ENCODE assay signal across 15 mouse cellular contexts in the genomic region with DNA sequence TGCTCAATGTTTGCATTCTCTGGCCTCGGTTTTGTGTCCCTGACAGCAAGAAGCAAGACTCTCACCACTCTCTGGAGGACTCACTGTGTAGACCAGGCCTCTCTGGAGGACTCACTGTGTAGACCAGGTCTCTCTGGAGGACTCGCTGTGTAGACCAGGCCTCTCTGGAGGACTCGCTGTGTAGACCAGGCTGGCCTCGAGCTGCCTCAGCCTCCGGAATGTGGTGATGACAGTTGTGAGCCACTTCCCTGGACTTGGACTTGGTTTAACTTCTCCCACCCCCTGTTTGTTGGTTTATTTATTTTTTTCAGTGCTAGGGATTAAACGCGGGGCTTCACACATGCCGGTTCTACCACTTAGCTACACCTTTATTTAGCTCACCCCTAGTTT. TPM values are rescaled to one million over a fixed set of nuclear protein-coding genes. Genes with fewer than 3 reads are reported as not detected.
DNase-seq lines count a peak whose midpoint lies in the region; TF ChIP-seq lines count a peak whose summit lies in the region.
"Had no signal": no experiment of that assay in that cellular context is flagged by ENCODE, and none has a peak within 500 bp of the region (broad histone marks: within the 10 kb centered on the region; RNA-seq: fewer than 3 reads in every experiment).

No protein-coding gene starts in this region.

- no peaks in the 10 kb centered on the region for H3K36me3 ChIP-seq in thymus, adult 2 months (ENCODE audit: control insufficient read depth, insufficient read depth, low read length)
- H3K36me3 ChIP-seq: limb, embryonic 13.5 days had no signal

- peak; percentile 74 for DNase-seq in heart, adult 11 months
- no peak for DNase-seq in heart, adult 8-10 months (ENCODE audit: low spot score)
- no peak for DNase-seq in layer of hippocampus, adult 2 months (ENCODE audit: low spot score in 2 of 2)
- no peak for DNase-seq in layer of hippocampus, postnatal 10 days (ENCODE audit: low spot score in 2 of 2)
- peak; percentile 25 for DNase-seq in thymus, adult 2 months
- DNase-seq in thymus, adult 18-20 months = no peak
- DNase-seq: adrenal gland, postnatal 10 days; B cell, adult 2 months; gastrocnemius, postnatal 10 days; heart, postnatal 4 days; kidney, adult 18-20 months; lung, postnatal 36 days; midbrain, embryonic 14.5 days had no signal

- peak overlapping the region; percentile 87 for H3K27ac ChIP-seq in layer of hippocampus, adult 2 months
- peak overlapping the region; percentile 96 for H3K27ac ChIP-seq in thymus, adult 2 months (ENCODE audit: control insufficient read depth, insufficient read depth, low read length)
- H3K27ac ChIP-seq in olfactory bulb, adult 2 months (ENCODE audit: insufficient read depth, low read depth, low read length) = 0 out of 2 replicates have a peak overlapping the region, but pooled peaks have one; percentile 74
- H3K27ac ChIP-seq: limb, embryonic 13.5 days had no signal

- no peak overlapping the region for H3K4me3 ChIP-seq in layer of hippocampus, adult 2 months
- peak overlapping the region; percentile 10 for H3K4me3 ChIP-seq in thymus, adult 2 months (ENCODE audit: control insufficient read depth, insufficient read depth, low read length)
- no peak overlapping the region for H3K4me3 ChIP-seq in olfactory bulb, adult 2 months (ENCODE audit: insufficient read depth, low read depth, low read length)
- H3K4me3 ChIP-seq: limb, embryonic 13.5 days had no signal

- no peak for TF ChIP-seq POLR2A in thymus, adult 2 months (IDR thresholded peaks at IDR 0.05; ENCODE audit: control insufficient read depth, extremely low read depth, insufficient read depth, low read length, poor library complexity)
- no peak for TF ChIP-seq POLR2A in olfactory bulb, adult 2 months (IDR thresholded peaks at IDR 0.05; ENCODE audit: insufficient read depth, low read depth, low read length)

- peaks cover 69% of the 10 kb centered on the region for H3K4me1 ChIP-seq in thymus, adult 2 months (replicated peaks; ENCODE audit: control insufficient read depth, insufficient read depth, low read length)
- H3K4me1 ChIP-seq in olfactory bulb, adult 2 months (ENCODE audit: control insufficient read depth, insufficient read depth, low read length) = peaks cover 41% of the 10 kb centered on the region

- no peak for TF ChIP-seq CTCF in layer of hippocampus, adult 2 months (conservative IDR thresholded peaks at IDR 0.05)
- TF ChIP-seq CTCF in thymus, adult 2 months (IDR thresholded peaks at IDR 0.05; ENCODE audit: borderline replicate concordance, control insufficient read depth, extremely low read depth, insufficient read depth, low read length, poor library complexity) = no peak
- TF ChIP-seq CTCF in olfactory bulb, adult 2 months (IDR thresholded peaks at IDR 0.05; ENCODE audit: insufficient read depth, low read depth, low read length) = no peak

- no peaks in the 10 kb centered on the region for H3K27me3 ChIP-seq in thymus, adult 2 months (ENCODE audit: control insufficient read depth, insufficient read depth, low read length)
- H3K27me3 ChIP-seq: limb, embryonic 13.5 days had no signal

- WGBS in thymus, adult 2 months = 81% methylated on average over 8 of the region's 8 CpGs
- 83% methylated on average over 8 of the region's 8 CpGs for WGBS in olfactory bulb, adult 2 months

RNA-seq across cellular contexts. Expression of a gene that starts 5.5 kb away (rescaled TPM):
- total RNA-seq in heart, adult 8-10 months (2022) = 10 to 100 TPM; 13.2 to 22.8 (median 20.1) TPM
- 10 to 100 TPM; 43.0 to 53.4 TPM for total RNA-seq in layer of hippocampus, adult 2 months (2021)
- 10 to 100 TPM; 38.3 to 47.5 TPM for total RNA-seq in layer of hippocampus, postnatal 10 days (2021)
- 207 and 214 TPM in 2 replicates for polyA plus RNA-seq in thymus, adult 2 months (2012; rRNA removed)
- polyA plus RNA-seq in olfactory bulb, adult 2 months (2012; ENCODE audit: insufficient read depth, insufficient read length, low replicate concordance, missing spikeins) = 363 TPM in 1 of 2 replicates, not detected in the other

RNA-seq across cellular contexts. Expression of a gene that starts 23.7 kb away (rescaled TPM):
- 1 to 10 TPM; 6.3 to 8.5 (median 7.4) TPM for total RNA-seq in heart, adult 8-10 months (2022)
- 1 to 10 TPM; 1.3 TPM for total RNA-seq in layer of hippocampus, adult 2 months (2021)
- 1 to 10 TPM; 3.5 to 3.6 TPM for total RNA-seq in layer of hippocampus, postnatal 10 days (2021)
- polyA plus RNA-seq in thymus, adult 2 months (2012; rRNA removed) = 4.7 and 4.8 TPM in 2 replicates
- polyA plus RNA-seq in olfactory bulb, adult 2 months (2012; ENCODE audit: insufficient read depth, insufficient read length, low replicate concordance, missing spikeins) = not detected in 2 replicates

RNA-seq across cellular contexts. Expression of a gene that starts 27.1 kb away (rescaled TPM):
- 10 to 100 TPM; 47.8 to 61.5 (median 56.2) TPM for total RNA-seq in heart, adult 8-10 months (2022)
- total RNA-seq in layer of hippocampus, adult 2 months (2021) = 1 to 10 TPM; 1.6 to 1.7 TPM
- total RNA-seq in layer of hippocampus, postnatal 10 days (2021) = 1 to 10 TPM; 3.6 to 4.0 TPM
- polyA plus RNA-seq in thymus, adult 2 months (2012; rRNA removed) = 3.0 and 3.2 TPM in 2 replicates
- not detected in 2 replicates for polyA plus RNA-seq in olfactory bulb, adult 2 months (2012; ENCODE audit: insufficient read depth, insufficient read length, low replicate concordance, missing spikeins)

RNA-seq across cellular contexts. Expression of a gene that starts 50.4 kb away (rescaled TPM):
- total RNA-seq in heart, adult 8-10 months (2022) = 10 to 100 TPM; 92.4 to 99.5 (median 94.6) TPM
- total RNA-seq in layer of hippocampus, adult 2 months (2021) = 100 to 1,000 TPM; 131 to 139 TPM
- total RNA-seq in layer of hippocampus, postnatal 10 days (2021) = 100 to 1,000 TPM; 113 to 123 TPM
- polyA plus RNA-seq in thymus, adult 2 months (2012; rRNA removed) = 142 and 161 TPM in 2 replicates
- polyA plus RNA-seq in olfactory bulb, adult 2 months (2012; ENCODE audit: insufficient read depth, insufficient read length, low replicate concordance, missing spikeins) = 102 and 148 TPM in 2 replicates

RNA-seq across cellular contexts. Expression of a gene that starts 50.9 kb away (rescaled TPM):
- total RNA-seq in heart, adult 8-10 months (2022) = 100 to 1,000 TPM in 3 of 4 experiments, 10 to 100 TPM in 1; 89.5 to 110 (median 105) TPM
- 100 to 1,000 TPM; 269 to 283 TPM for total RNA-seq in layer of hippocampus, adult 2 months (2021)
- 100 to 1,000 TPM; 310 to 313 TPM for total RNA-seq in layer of hippocampus, postnatal 10 days (2021)
- polyA plus RNA-seq in thymus, adult 2 months (2012; rRNA removed) = 99.7 and 108 TPM in 2 replicates
- polyA plus RNA-seq in olfactory bulb, adult 2 months (2012; ENCODE audit: insufficient read depth, insufficient read length, low replicate concordance, missing spikeins) = 209 and 678 TPM in 2 replicates

Comparison
In these comparisons a context has a peak if more than half of its experiments do, and no peak if none do; other contexts are left out.
1. DNase-seq: peak in heart, adult 11 months (single experiment) and thymus, adult 2 months (single experiment); none in heart, adult 8-10 months (single experiment), layer of hippocampus, adult 2 months (0 of 2), layer of hippocampus, postnatal 10 days (0 of 2) and thymus, adult 18-20 months (0 of 2).
2. RNA of a gene that starts 27.1 kb away (total RNA-seq): 47.8 to 61.5 TPM in heart, adult 8-10 months; 3.6 to 4.0 TPM in layer of hippocampus, postnatal 10 days and 1.6 to 1.7 TPM in layer of hippocampus, adult 2 months; every median in the first group is over 4 times any median in the second.
3. Peak in every context shown above with its lines, with median percentiles within 50 percentile points of each other: H3K27ac ChIP-seq.